ENCODE assay signal across 12 mouse cellular contexts in genomic region chr2:153543911-153544730, GRCm38 (mm10). TPM values are rescaled to one million over a fixed set of nuclear protein-coding genes. Genes with fewer than 3 reads are reported as not detected.
DNase-seq lines count a peak whose midpoint lies in the region; ATAC-seq and TF ChIP-seq lines count a peak whose summit lies in the region.
"Had no signal": no experiment of that assay in that cellular context is flagged by ENCODE, and none has a peak within 500 bp of the region (broad histone marks: within the 10 kb centered on the region; RNA-seq: fewer than 3 reads in every experiment).

No protein-coding gene starts in this region.

- H3K4me2 ChIP-seq in liver, postnatal 0 days (ENCODE audit: low read depth, low read length) = peak overlapping the region; percentile 35
- H3K4me2 ChIP-seq: hindbrain, embryonic 13.5 days; midbrain, embryonic 15.5 days had no signal

- no peak for TF ChIP-seq POLR2A in lung, adult 2 months (IDR thresholded peaks at IDR 0.05; ENCODE audit: borderline replicate concordance, extremely low read depth, low read depth, low read length)
- no peak for TF ChIP-seq POLR2A in spleen, adult 2 months (IDR thresholded peaks at IDR 0.05; ENCODE audit: low read depth, low read length)

- H3K36me3 ChIP-seq in liver, postnatal 0 days (replicated peaks; ENCODE audit: insufficient read depth, low read length) = no peaks in the 10 kb centered on the region
- H3K36me3 ChIP-seq in spleen, adult 2 months (ENCODE audit: control insufficient read depth, insufficient read depth, low read length) = no peaks in the 10 kb centered on the region
- H3K36me3 ChIP-seq: hindbrain, embryonic 13.5 days; midbrain, embryonic 15.5 days had no signal

- peak overlapping the region; percentile 11; the same call in 1 of the 2 replicates for H3K9ac ChIP-seq in liver, postnatal 0 days (replicated peaks)
- H3K9ac ChIP-seq: hindbrain, embryonic 13.5 days; midbrain, embryonic 15.5 days had no signal

- peak overlapping the region; percentile 80 for H3K27ac ChIP-seq in liver, postnatal 0 days (ENCODE audit: low read depth)
- H3K27ac ChIP-seq in spleen, adult 2 months (ENCODE audit: insufficient read depth, low read length) = peak overlapping the region; percentile 60
- H3K27ac ChIP-seq: hindbrain, embryonic 13.5 days; midbrain, embryonic 15.5 days had no signal

- no peaks in the 10 kb centered on the region for H3K27me3 ChIP-seq in liver, postnatal 0 days (ENCODE audit: insufficient read depth, low read length)
- no peaks in the 10 kb centered on the region for H3K27me3 ChIP-seq in spleen, adult 2 months (ENCODE audit: control insufficient read depth, insufficient read depth, low read length)
- H3K27me3 ChIP-seq: midbrain, embryonic 15.5 days had no signal

- no peak for TF ChIP-seq CTCF in lung, adult 2 months (IDR thresholded peaks at IDR 0.05; ENCODE audit: insufficient read depth, low read length)
- TF ChIP-seq CTCF in liver, postnatal 0 days (IDR thresholded peaks at IDR 0.05; ENCODE audit: low read depth) = no peak
- TF ChIP-seq CTCF in spleen, adult 2 months (IDR thresholded peaks at IDR 0.05; ENCODE audit: extremely low read depth, insufficient read depth, insufficient read length, insufficient replicate concordance) = no peak

- peak; percentile 28 to 62 for DNase-seq in adrenal gland, adult (ENCODE audit: inconsistent age in 2 of 2, low spot score in 1 of 2)
- DNase-seq in adrenal gland, postnatal 4 days (ENCODE audit: low spot score in 2 of 2) = no peak
- peak; percentile 36 to 56 for DNase-seq in lung, adult 18-20 months
- no peak for DNase-seq in lung, adult 2 months
- peak; percentile 44 for DNase-seq in liver, postnatal 0 days
- peak; percentile 35 to 46 for DNase-seq in spleen, adult 2 months (ENCODE audit: low read depth in 1 of 2, low spot score in 2 of 2)
- no peak for DNase-seq in left cerebral cortex, postnatal 25 days (ENCODE audit: low spot score in 2 of 2)
- no peak for DNase-seq in MN1 (ENCODE audit: low spot score)
- DNase-seq: cerebellum, adult 9-11 months had no signal

- H3K4me3 ChIP-seq in lung, adult 2 months (replicated peaks; ENCODE audit: extremely low read depth, low read depth, low read length) = no peak overlapping the region
- H3K4me3 ChIP-seq in liver, postnatal 0 days (ENCODE audit: low read depth, low read length) = no peak overlapping the region
- H3K4me3 ChIP-seq in spleen, adult 2 months (ENCODE audit: extremely low read depth, insufficient read depth, insufficient read length) = no peak overlapping the region
- H3K4me3 ChIP-seq: hindbrain, embryonic 13.5 days; midbrain, embryonic 15.5 days had no signal

- intact Hi-C loops in left cerebral cortex, postnatal 25 days (cut with DNase I) = no loop called here

- TF ChIP-seq EP300 in liver, postnatal 0 days (IDR thresholded peaks at IDR 0.05; ENCODE audit: low read depth) = no peak

- WGBS in lung, adult 2 months = 66% methylated on average over 8 of the region's 8 CpGs
- 32% methylated on average over 8 of the region's 8 CpGs for WGBS in liver, postnatal 0 days (ENCODE audit: insufficient replicate concordance)
- 14% methylated on average over 8 of the region's 8 CpGs for WGBS in spleen, adult 2 months

- no peaks in the 10 kb centered on the region for H3K9me3 ChIP-seq in liver, postnatal 0 days (ENCODE audit: low read length)
- H3K9me3 ChIP-seq: hindbrain, embryonic 13.5 days; midbrain, embryonic 15.5 days had no signal

- ATAC-seq in liver, postnatal 0 days = peak; percentile 65
- ATAC-seq: midbrain, embryonic 15.5 days had no signal

- no peaks in the 10 kb centered on the region for H3K4me1 ChIP-seq in lung, adult 2 months (ENCODE audit: control insufficient read depth, insufficient read depth, low read length)
- H3K4me1 ChIP-seq in liver, postnatal 0 days (ENCODE audit: insufficient read depth) = peaks cover 38% of the 10 kb centered on the region
- peaks cover 22% of the 10 kb centered on the region; the same call in 1 of the 2 replicates for H3K4me1 ChIP-seq in spleen, adult 2 months (ENCODE audit: control insufficient read depth, insufficient read depth, insufficient read length)

RNA-seq across cellular contexts. Expression of gene Nol4l, which starts 14.3 kb away (rescaled TPM):
- total RNA-seq in adrenal gland, postnatal 4 days (2021) = 10 to 100 TPM; 26.7 to 26.9 TPM
- polyA plus RNA-seq in lung, adult 2 months (2012; rRNA removed) = 14.7 TPM in 2 replicates
- 1.7 and 1.9 TPM in 2 replicates for polyA plus RNA-seq in liver, postnatal 0 days (2015; fragmentation: Nextera tagmentation; extraction: Ambion mirVana)
- 2.5 TPM in 2 replicates for polyA plus RNA-seq in spleen, adult 2 months (2012; rRNA removed)
- 10 to 100 TPM; 45.0 to 48.4 TPM for total RNA-seq in left cerebral cortex, postnatal 25 days (2021)

RNA-seq across cellular contexts. Expression of gene 4930404H24Rik, which starts 51.5 kb away (rescaled TPM):
- not detected for total RNA-seq in adrenal gland, postnatal 4 days (2021)
- not detected in 2 replicates for polyA plus RNA-seq in lung, adult 2 months (2012; rRNA removed)
- not detected in 2 replicates for polyA plus RNA-seq in liver, postnatal 0 days (2015; fragmentation: Nextera tagmentation; extraction: Ambion mirVana)
- not detected in 2 replicates for polyA plus RNA-seq in spleen, adult 2 months (2012; rRNA removed)
- total RNA-seq in left cerebral cortex, postnatal 25 days (2021) = not detected
- total RNA-seq: layer of hippocampus, adult 18-20 months had no signal
- polyA plus RNA-seq: hindbrain, embryonic 13.5 days; midbrain, embryonic 15.5 days had no signal

Comparison
In these comparisons a context has a peak if more than half of its experiments do, and no peak if none do; other contexts are left out.
1. DNase-seq: peak in adrenal gland, adult (2 of 2), lung, adult 18-20 months (2 of 2), liver, postnatal 0 days (single experiment) and spleen, adult 2 months (2 of 2); none in adrenal gland, postnatal 4 days (0 of 2), lung, adult 2 months (single experiment), left cerebral cortex, postnatal 25 days (0 of 2) and MN1 (single experiment).